Mouse (Mus musculus): Measurements from ENCODE around the gene Exph5.

The Exph5 gene

GRCm38 (mm10) chr9:53404753-53405722 is 103.6 kb downstream of the Exph5 start:
- DNase-seq (ENCODE audit: low read depth, low spot score): peak; percentile 49

GRCm38 (mm10) chr9:53408548-53408947 is 107.1 kb downstream of the Exph5 start:
- DNase-seq (ENCODE audit: low read depth, low spot score): no peak

- DNase-seq (ENCODE audit: low read depth, low spot score): no peak
Observed at GRCm38 (mm10) chr9:53408953-53409361, 107.5 kb downstream of the Exph5 start.

GRCm38 (mm10) chr9:53409427-53409826 is 108.0 kb downstream of the Exph5 start:
- DNase-seq (ENCODE audit: low read depth, low spot score): no peak

- DNase-seq (ENCODE audit: low read depth, low spot score): no peak
Observed at GRCm38 (mm10) chr9:53422133-53422896, 120.8 kb downstream of the Exph5 start.

- DNase-seq (ENCODE audit: low read depth, low spot score): no peak
Observed at GRCm38 (mm10) chr9:53426726-53427125, 125.3 kb downstream of the Exph5 start.
